Comparison of ENCODE assay signal across 9 mouse cellular contexts in the genomic region with DNA sequence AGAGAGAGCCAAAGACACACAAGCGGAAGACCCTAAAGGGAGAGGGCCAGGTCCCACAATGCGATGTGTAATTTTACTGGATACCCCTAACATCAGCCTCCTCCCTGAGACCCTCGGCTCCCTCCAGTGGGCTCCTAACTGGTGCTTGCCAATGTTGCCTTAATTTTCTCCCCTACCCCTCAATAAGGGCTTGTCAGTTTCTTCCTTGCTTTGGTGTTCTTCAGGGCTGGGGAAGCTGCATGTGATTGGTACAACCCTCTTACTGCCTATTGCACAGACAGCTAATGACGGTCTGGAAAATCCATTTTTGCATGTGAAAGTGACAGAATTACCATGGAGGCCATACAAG. TPM values are rescaled to one million over a fixed set of nuclear protein-coding genes. Genes with fewer than 3 reads are reported as not detected.
DNase-seq lines count a peak whose midpoint lies in the region; ATAC-seq and TF ChIP-seq lines count a peak whose summit lies in the region.
"Had no signal": no experiment of that assay in that cellular context is flagged by ENCODE, and none has a peak within 500 bp of the region (broad histone marks: within the 10 kb centered on the region; RNA-seq: fewer than 3 reads in every experiment).

No protein-coding gene starts in this region.

- no peak for TF ChIP-seq CTCF in midbrain, postnatal 0 days (IDR thresholded peaks at IDR 0.05)

- H3K4me2 ChIP-seq in kidney, embryonic 16.5 days (replicated peaks; ENCODE audit: low read depth, low read length), result peak overlapping the region; percentile 74
- peak overlapping the region; percentile 94 for H3K4me2 ChIP-seq in embryonic facial prominence, embryonic 12.5 days (replicated peaks)
- peak overlapping the region; percentile 91 for H3K4me2 ChIP-seq in intestine, embryonic 14.5 days (ENCODE audit: low read length)
- H3K4me2 ChIP-seq in midbrain, postnatal 0 days (ENCODE audit: low read depth, low read length, poor library complexity, severe bottlenecking), result peak overlapping the region; percentile 95

- H3K9ac ChIP-seq in kidney, embryonic 16.5 days (replicated peaks; ENCODE audit: low read length), result peak overlapping the region; percentile 58
- H3K9ac ChIP-seq in embryonic facial prominence, embryonic 12.5 days, result peak overlapping the region; percentile 38; the same call in 1 of the 2 replicates
- peak overlapping the region; percentile 7; the same call in 1 of the 2 replicates for H3K9ac ChIP-seq in intestine, embryonic 14.5 days (ENCODE audit: low read length)
- H3K9ac ChIP-seq in midbrain, postnatal 0 days (replicated peaks; ENCODE audit: low read length, poor library complexity, severe bottlenecking), result peak overlapping the region; percentile 42

- 10% methylated on average over 4 of the region's 4 CpGs for WGBS in kidney, embryonic 16.5 days
- WGBS in embryonic facial prominence, embryonic 12.5 days, result 32% methylated on average over 4 of the region's 4 CpGs
- 39% methylated on average over 4 of the region's 4 CpGs for WGBS in intestine, embryonic 14.5 days
- WGBS in midbrain, postnatal 0 days, result 29% methylated on average over 4 of the region's 4 CpGs

- no peaks in the 10 kb centered on the region for H3K9me3 ChIP-seq in kidney, embryonic 16.5 days (ENCODE audit: low read length)
- no peaks in the 10 kb centered on the region for H3K9me3 ChIP-seq in embryonic facial prominence, embryonic 12.5 days
- no peaks in the 10 kb centered on the region for H3K9me3 ChIP-seq in intestine, embryonic 14.5 days (ENCODE audit: control insufficient read depth, low read length)
- no peaks in the 10 kb centered on the region for H3K9me3 ChIP-seq in midbrain, postnatal 0 days (ENCODE audit: low read length)

- peak overlapping the region; percentile 80 for H3K27ac ChIP-seq in kidney, embryonic 16.5 days (ENCODE audit: low read length)
- H3K27ac ChIP-seq in embryonic facial prominence, embryonic 12.5 days, result peak overlapping the region; percentile 92
- H3K27ac ChIP-seq in intestine, embryonic 14.5 days (ENCODE audit: low read depth), result peak overlapping the region; percentile 43; the same call in 1 of the 2 replicates
- peak overlapping the region; percentile 32; the same call in 1 of the 2 replicates for H3K27ac ChIP-seq in midbrain, postnatal 0 days (ENCODE audit: low read depth, low read length)

- DNase-seq in kidney, postnatal 10 days, result no peak
- no peak for DNase-seq in intestine, embryonic 14.5 days (ENCODE audit: low spot score)
- DNase-seq in midbrain, postnatal 0 days (ENCODE audit: low spot score), result no peak
- DNase-seq in frontal cortex, postnatal 36 days (ENCODE audit: low spot score in 2 of 2), result no peak
- no peak for DNase-seq in right cerebral cortex, adult 2 months (ENCODE audit: low spot score in 2 of 2)
- no peak for DNase-seq in spleen, postnatal 36 days (ENCODE audit: low spot score in 2 of 2)

- H3K27me3 ChIP-seq in kidney, embryonic 16.5 days (ENCODE audit: insufficient read depth, low read length), result no peaks in the 10 kb centered on the region
- no peaks in the 10 kb centered on the region for H3K27me3 ChIP-seq in embryonic facial prominence, embryonic 12.5 days
- no peaks in the 10 kb centered on the region for H3K27me3 ChIP-seq in intestine, embryonic 14.5 days (replicated peaks; ENCODE audit: control insufficient read depth, insufficient read depth, low read length)
- no peaks in the 10 kb centered on the region for H3K27me3 ChIP-seq in midbrain, postnatal 0 days (ENCODE audit: insufficient read depth, low read length)
- H3K27me3 ChIP-seq: Patski had no signal

- H3K4me1 ChIP-seq in kidney, embryonic 16.5 days (ENCODE audit: insufficient read depth, low read length), result peaks cover 55% of the 10 kb centered on the region
- H3K4me1 ChIP-seq in embryonic facial prominence, embryonic 12.5 days, result peaks cover 60% of the 10 kb centered on the region
- peaks cover 32% of the 10 kb centered on the region for H3K4me1 ChIP-seq in intestine, embryonic 14.5 days (replicated peaks; ENCODE audit: control insufficient read depth, insufficient read depth, low read length)
- peaks cover 26% of the 10 kb centered on the region for H3K4me1 ChIP-seq in midbrain, postnatal 0 days (ENCODE audit: insufficient read depth, low read length)

- no peaks in the 10 kb centered on the region for H3K36me3 ChIP-seq in kidney, embryonic 16.5 days (ENCODE audit: insufficient read depth, low read length)
- H3K36me3 ChIP-seq in embryonic facial prominence, embryonic 12.5 days, result 0 out of 2 replicates have a peak, but pooled peaks cover 3% of the 10 kb centered on the region
- H3K36me3 ChIP-seq in intestine, embryonic 14.5 days (ENCODE audit: control insufficient read depth, insufficient read depth, low read length), result no peaks in the 10 kb centered on the region
- H3K36me3 ChIP-seq in midbrain, postnatal 0 days (ENCODE audit: insufficient read depth, low read length), result no peaks in the 10 kb centered on the region

- peak overlapping the region; percentile 62 for H3K4me3 ChIP-seq in kidney, embryonic 16.5 days (ENCODE audit: low read length)
- H3K4me3 ChIP-seq in embryonic facial prominence, embryonic 12.5 days, result peak overlapping the region; percentile 78
- H3K4me3 ChIP-seq in intestine, embryonic 14.5 days (ENCODE audit: low read depth, low read length), result peak overlapping the region; percentile 15; the same call in 1 of the 2 replicates
- peak overlapping the region; percentile 82 for H3K4me3 ChIP-seq in midbrain, postnatal 0 days (ENCODE audit: low read depth, low read length)

- ATAC-seq in kidney, embryonic 16.5 days (ENCODE audit: low FRiP score, low TSS enrichment), result no peak
- no peak for ATAC-seq in embryonic facial prominence, embryonic 12.5 days (ENCODE audit: insufficient number of reproducible peaks, insufficient read depth, low FRiP score, low TSS enrichment)
- no peak for ATAC-seq in intestine, embryonic 14.5 days (replicated peaks; ENCODE audit: low FRiP score, low TSS enrichment, low read depth)
- ATAC-seq in midbrain, postnatal 0 days (ENCODE audit: low FRiP score), result no peak
- ATAC-seq: Patski had no signal

RNA-seq across cellular contexts. Expression of a gene that starts 1.9 kb away (rescaled TPM):
- 13.8 and 15.6 TPM in 2 replicates for polyA plus RNA-seq in kidney, embryonic 16.5 days (2015; fragmentation: Nextera tagmentation; extraction: Ambion mirVana)
- polyA plus RNA-seq in embryonic facial prominence, embryonic 12.5 days (2016; fragmentation: Nextera tagmentation; extraction: Ambion mirVana), result 22.6 and 24.4 TPM in 2 replicates
- 12.9 and 13.7 TPM in 2 replicates for polyA plus RNA-seq in intestine, embryonic 14.5 days (2014; fragmentation: Nextera tagmentation; extraction: Ambion mirVana)
- total RNA-seq in midbrain, postnatal 0 days (2014; rRNA removed), result 23.3 and 25.9 TPM in 2 replicates
- 6.9 and 7.4 TPM in 2 replicates for polyA plus RNA-seq in midbrain, postnatal 0 days (2015; fragmentation: Nextera tagmentation; extraction: Ambion mirVana)

RNA-seq across cellular contexts. Expression of a gene that starts 2.0 kb away (rescaled TPM):
- 66.2 and 68.1 TPM in 2 replicates for polyA plus RNA-seq in kidney, embryonic 16.5 days (2015; fragmentation: Nextera tagmentation; extraction: Ambion mirVana)
- polyA plus RNA-seq in embryonic facial prominence, embryonic 12.5 days (2016; fragmentation: Nextera tagmentation; extraction: Ambion mirVana), result 59.4 and 62.3 TPM in 2 replicates
- polyA plus RNA-seq in intestine, embryonic 14.5 days (2014; fragmentation: Nextera tagmentation; extraction: Ambion mirVana), result 56.7 and 57.4 TPM in 2 replicates
- total RNA-seq in midbrain, postnatal 0 days (2014; rRNA removed), result 24.0 and 58.3 TPM in 2 replicates
- polyA plus RNA-seq in midbrain, postnatal 0 days (2015; fragmentation: Nextera tagmentation; extraction: Ambion mirVana), result 22.7 and 23.4 TPM in 2 replicates

Comparison
In these comparisons a context has a peak if more than half of its experiments do, and no peak if none do; other contexts are left out.
1. H3K27ac ChIP-seq: peak in every context shown above with its lines; median percentile 92 in embryonic facial prominence, embryonic 12.5 days; 80 in kidney, embryonic 16.5 days; 43 in intestine, embryonic 14.5 days; 32 in midbrain, postnatal 0 days.
2. H3K4me3 ChIP-seq: peak in every context shown above with its lines; median percentile 82 in midbrain, postnatal 0 days; 78 in embryonic facial prominence, embryonic 12.5 days; 62 in kidney, embryonic 16.5 days; 15 in intestine, embryonic 14.5 days.
3. H3K9ac ChIP-seq: peak in every context shown above with its lines; median percentile 58 in kidney, embryonic 16.5 days; 42 in midbrain, postnatal 0 days; 38 in embryonic facial prominence, embryonic 12.5 days; 7 in intestine, embryonic 14.5 days.